Mouse (Mus musculus): ENCODE measurements around the gene Rtca. TPM values are rescaled to one million over a fixed set of nuclear protein-coding genes. Genes with fewer than 3 reads are reported as not detected.

Rtca gene
- polyA plus RNA-seq, 1 experiment from 2014 or later: 67.2 TPM

GRCm38 (mm10) chr3:116483271-116483670 is 24.7 kb downstream of the Rtca start:
- Histone ChIP-seq H3K9ac (ENCODE audit: low read depth, low read length) (no peak overlapping the region), H3K4me3 (ENCODE audit: low read depth, low read length) (no peak overlapping the region), H3K27me3 (replicated peaks; ENCODE audit: control insufficient read depth, insufficient read depth, low read length) (no peaks in the 10 kb centered on the region; the same call in 1 of the 2 replicates), H3K27ac (ENCODE audit: low read depth, low read length) (no peak overlapping the region), H3K9me3 (ENCODE audit: control insufficient read depth, low read length) (no peaks in the 10 kb centered on the region), H3K4me1 (replicated peaks; ENCODE audit: control insufficient read depth, insufficient read depth, low read length) (no peaks in the 10 kb centered on the region), H3K36me3 (ENCODE audit: control insufficient read depth, insufficient read depth, low read length) (no peaks in the 10 kb centered on the region), H3K4me2 (no peak overlapping the region)
- WGBS: 58% methylated on average over 4 of the region's 4 CpGs
- DNase-seq (ENCODE audit: low spot score): no peak
- ATAC-seq (replicated peaks; ENCODE audit: low FRiP score): no peak

GRCm38 (mm10) chr3:116482724-116483123 is 25.3 kb downstream of the Rtca start:
- Histone ChIP-seq H3K4me1 (replicated peaks; ENCODE audit: control insufficient read depth, insufficient read depth, low read length) (no peaks in the 10 kb centered on the region), H3K9ac (ENCODE audit: low read depth, low read length) (no peak overlapping the region), H3K9me3 (ENCODE audit: control insufficient read depth, low read length) (no peaks in the 10 kb centered on the region), H3K4me2 (no peak overlapping the region), H3K27me3 (replicated peaks; ENCODE audit: control insufficient read depth, insufficient read depth, low read length) (no peaks in the 10 kb centered on the region; the same call in 1 of the 2 replicates), H3K27ac (ENCODE audit: low read depth, low read length) (no peak overlapping the region), H3K36me3 (ENCODE audit: control insufficient read depth, insufficient read depth, low read length) (no peaks in the 10 kb centered on the region), H3K4me3 (ENCODE audit: low read depth, low read length) (no peak overlapping the region)
- 46% methylated on average over 3 of the region's 3 CpGs for WGBS
- ATAC-seq (replicated peaks; ENCODE audit: low FRiP score): no peak
- DNase-seq (ENCODE audit: low spot score): no peak

- Histone ChIP-seq H3K27me3 (replicated peaks; ENCODE audit: control insufficient read depth, insufficient read depth, low read length) (no peaks in the 10 kb centered on the region; the same call in 1 of the 2 replicates), H3K4me1 (replicated peaks; ENCODE audit: control insufficient read depth, insufficient read depth, low read length) (no peaks in the 10 kb centered on the region), H3K9me3 (ENCODE audit: control insufficient read depth, low read length) (no peaks in the 10 kb centered on the region), H3K9ac (ENCODE audit: low read depth, low read length) (no peak overlapping the region), H3K36me3 (ENCODE audit: control insufficient read depth, insufficient read depth, low read length) (no peaks in the 10 kb centered on the region), H3K4me2 (no peak overlapping the region), H3K27ac (ENCODE audit: low read depth, low read length) (no peak overlapping the region), H3K4me3 (ENCODE audit: low read depth, low read length) (no peak overlapping the region)
- WGBS: 48% methylated on average over 5 of the region's 5 CpGs
- ATAC-seq (replicated peaks; ENCODE audit: low FRiP score): no peak
- DNase-seq (ENCODE audit: low spot score): no peak
Measured at GRCm38 (mm10) chr3:116480937-116481336, 27.1 kb downstream of the Rtca start.

GRCm38 (mm10) chr3:116480119-116480518 is 27.9 kb downstream of the Rtca start:
- DNase-seq (ENCODE audit: low spot score) (no peak), ATAC-seq (replicated peaks; ENCODE audit: low FRiP score) (no peak)
- H3K4me1 ChIP-seq (replicated peaks; ENCODE audit: control insufficient read depth, insufficient read depth, low read length): no peaks in the 10 kb centered on the region
- no peaks in the 10 kb centered on the region for H3K36me3 ChIP-seq (ENCODE audit: control insufficient read depth, insufficient read depth, low read length)
- H3K27ac ChIP-seq (ENCODE audit: low read depth, low read length): no peak overlapping the region
- no peak overlapping the region for H3K4me3 ChIP-seq (ENCODE audit: low read depth, low read length)
- no peaks in the 10 kb centered on the region for H3K9me3 ChIP-seq (ENCODE audit: control insufficient read depth, low read length)
- H3K27me3 ChIP-seq (replicated peaks; ENCODE audit: control insufficient read depth, insufficient read depth, low read length): no peaks in the 10 kb centered on the region; the same call in 1 of the 2 replicates
- no peak overlapping the region for H3K9ac ChIP-seq (ENCODE audit: low read depth, low read length)
- no peak overlapping the region for H3K4me2 ChIP-seq
- WGBS: 75% methylated on average over 2 of the region's 2 CpGs

- no peaks in the 10 kb centered on the region for H3K9me3 ChIP-seq (ENCODE audit: control insufficient read depth, low read length)
- no peak overlapping the region for H3K4me3 ChIP-seq (ENCODE audit: low read depth, low read length)
- no peaks in the 10 kb centered on the region for H3K36me3 ChIP-seq (ENCODE audit: control insufficient read depth, insufficient read depth, low read length)
- 81% methylated on average over 7 of the region's 7 CpGs for WGBS
- H3K4me2 ChIP-seq: no peak overlapping the region
- H3K9ac ChIP-seq (ENCODE audit: low read depth, low read length): no peak overlapping the region
- no peak for DNase-seq (ENCODE audit: low spot score)
- no peaks in the 10 kb centered on the region; the same call in 1 of the 2 replicates for H3K27me3 ChIP-seq (replicated peaks; ENCODE audit: control insufficient read depth, insufficient read depth, low read length)
- no peak for ATAC-seq (replicated peaks; ENCODE audit: low FRiP score)
- H3K27ac ChIP-seq (ENCODE audit: low read depth, low read length): no peak overlapping the region
- no peaks in the 10 kb centered on the region for H3K4me1 ChIP-seq (replicated peaks; ENCODE audit: control insufficient read depth, insufficient read depth, low read length)
Measured at GRCm38 (mm10) chr3:116477351-116477750, 30.7 kb downstream of the Rtca start.

DNA sequence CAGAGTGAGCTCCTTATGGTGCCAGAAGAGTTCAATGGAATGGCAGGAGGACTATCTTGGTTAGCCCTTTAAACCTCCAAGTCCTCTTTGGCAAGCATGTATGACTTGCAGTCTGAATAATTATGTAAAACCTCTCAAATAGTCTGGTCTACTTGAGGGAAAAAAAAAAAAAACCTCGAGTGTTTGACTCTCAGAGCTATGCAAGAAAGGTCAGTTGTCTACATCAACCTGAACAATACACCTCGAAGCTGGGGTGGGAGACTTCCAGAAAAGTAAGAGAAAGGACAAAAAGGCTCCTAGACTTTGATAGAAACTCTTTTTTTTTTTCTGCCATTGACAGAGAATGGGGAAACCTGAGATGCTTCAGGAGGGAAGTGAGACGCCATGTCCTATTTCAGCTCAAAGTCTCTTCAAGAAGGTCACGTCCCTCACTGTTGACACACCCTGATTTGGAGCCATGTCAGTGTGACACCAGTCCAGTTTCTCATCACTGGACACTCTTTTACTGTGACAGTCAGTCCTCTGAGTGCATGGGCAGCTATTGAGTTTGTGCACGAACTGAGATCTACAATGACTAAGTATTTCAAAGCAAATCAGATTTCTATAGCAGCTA is 31.2 kb downstream of the Rtca start:
- Histone ChIP-seq H3K27ac (ENCODE audit: low read depth, low read length) (no peak overlapping the region), H3K4me2 (no peak overlapping the region), H3K27me3 (replicated peaks; ENCODE audit: control insufficient read depth, insufficient read depth, low read length) (no peaks in the 10 kb centered on the region; the same call in 1 of the 2 replicates), H3K9ac (ENCODE audit: low read depth, low read length) (no peak overlapping the region), H3K4me1 (replicated peaks; ENCODE audit: control insufficient read depth, insufficient read depth, low read length) (no peaks in the 10 kb centered on the region), H3K4me3 (ENCODE audit: low read depth, low read length) (no peak overlapping the region), H3K36me3 (ENCODE audit: control insufficient read depth, insufficient read depth, low read length) (no peaks in the 10 kb centered on the region), H3K9me3 (ENCODE audit: control insufficient read depth, low read length) (no peaks in the 10 kb centered on the region)
- ATAC-seq (replicated peaks; ENCODE audit: low FRiP score) (no peak), DNase-seq (ENCODE audit: low spot score) (no peak)
- 54% methylated on average over 5 of the region's 5 CpGs for WGBS

GRCm38 (mm10) chr3:116474602-116475001 is 33.4 kb downstream of the Rtca start:
- no peak overlapping the region for H3K4me2 ChIP-seq
- WGBS: 70% methylated on average over 11 of the region's 11 CpGs
- H3K4me1 ChIP-seq (replicated peaks; ENCODE audit: control insufficient read depth, insufficient read depth, low read length): no peaks in the 10 kb centered on the region
- H3K9ac ChIP-seq (ENCODE audit: low read depth, low read length): no peak overlapping the region
- no peak overlapping the region for H3K4me3 ChIP-seq (ENCODE audit: low read depth, low read length)
- H3K36me3 ChIP-seq (ENCODE audit: control insufficient read depth, insufficient read depth, low read length): no peaks in the 10 kb centered on the region
- H3K9me3 ChIP-seq (ENCODE audit: control insufficient read depth, low read length): no peaks in the 10 kb centered on the region
- H3K27ac ChIP-seq (ENCODE audit: low read depth, low read length): no peak overlapping the region
- ATAC-seq (replicated peaks; ENCODE audit: low FRiP score) (no peak), DNase-seq (ENCODE audit: low spot score) (no peak)
- H3K27me3 ChIP-seq (replicated peaks; ENCODE audit: control insufficient read depth, insufficient read depth, low read length): no peaks in the 10 kb centered on the region; the same call in 1 of the 2 replicates

- no peaks in the 10 kb centered on the region for H3K27me3 ChIP-seq (replicated peaks; ENCODE audit: control insufficient read depth, insufficient read depth, low read length)
- no peak overlapping the region for H3K9ac ChIP-seq (ENCODE audit: low read depth, low read length)
- no peak overlapping the region for H3K4me2 ChIP-seq
- no peak overlapping the region for H3K4me3 ChIP-seq (ENCODE audit: low read depth, low read length)
- no peak for DNase-seq (ENCODE audit: low spot score)
- ATAC-seq (replicated peaks; ENCODE audit: low FRiP score): no peak
- 60% methylated on average over 12 of the region's 12 CpGs for WGBS
- H3K9me3 ChIP-seq (ENCODE audit: control insufficient read depth, low read length): no peaks in the 10 kb centered on the region
- H3K36me3 ChIP-seq (ENCODE audit: control insufficient read depth, insufficient read depth, low read length): no peaks in the 10 kb centered on the region
- H3K27ac ChIP-seq (ENCODE audit: low read depth, low read length): no peak overlapping the region
- H3K4me1 ChIP-seq (replicated peaks; ENCODE audit: control insufficient read depth, insufficient read depth, low read length): no peaks in the 10 kb centered on the region
Measured at GRCm38 (mm10) chr3:116465709-116466108, 42.3 kb downstream of the Rtca start.

GRCm38 (mm10) chr3:116464318-116464717 is 43.7 kb downstream of the Rtca start:
- no peaks in the 10 kb centered on the region for H3K4me1 ChIP-seq (replicated peaks; ENCODE audit: control insufficient read depth, insufficient read depth, low read length)
- no peak overlapping the region for H3K27ac ChIP-seq (ENCODE audit: low read depth, low read length)
- H3K4me3 ChIP-seq (ENCODE audit: low read depth, low read length): no peak overlapping the region
- 63% methylated on average over 2 of the region's 2 CpGs for WGBS
- H3K9ac ChIP-seq (ENCODE audit: low read depth, low read length): no peak overlapping the region
- no peaks in the 10 kb centered on the region for H3K36me3 ChIP-seq (ENCODE audit: control insufficient read depth, insufficient read depth, low read length)
- no peaks in the 10 kb centered on the region for H3K27me3 ChIP-seq (replicated peaks; ENCODE audit: control insufficient read depth, insufficient read depth, low read length)
- DNase-seq (ENCODE audit: low spot score) (no peak), ATAC-seq (replicated peaks; ENCODE audit: low FRiP score) (no peak)
- H3K9me3 ChIP-seq (ENCODE audit: control insufficient read depth, low read length): no peaks in the 10 kb centered on the region
- H3K4me2 ChIP-seq: no peak overlapping the region

All from liver, embryonic 11.5 days (tissue).